Mouse (Mus musculus) G1E (cell line): Measurements from ENCODE around the gene Prss29.

Experiments used
- CTCF ChIP-seq: IDR thresholded peaks from 2 replicates; pipeline ENCODE4 v1.5.1; 2012; ENCODE audit warnings: low read depth, low read length, inconsistent platforms, mixed read lengths
- GATA1 ChIP-seq: IDR thresholded peaks from 2 replicates; pipeline ENCODE4 v1.6.1; 2012; ENCODE audit warnings: borderline replicate concordance, low read length, inconsistent platforms, mixed read lengths
- GATA2 ChIP-seq: IDR thresholded peaks from 2 replicates; pipeline ENCODE4 v1.6.1; 2012; ENCODE audit warnings: low read depth, low read length, inconsistent platforms, borderline replicate concordance
- TAL1 ChIP-seq: conservative IDR thresholded peaks from 2 replicates; pipeline ENCODE4 v1.6.1; 2012; ENCODE audit warnings: low read depth, low read length, inconsistent platforms, mixed read lengths

- TF ChIP-seq CTCF (no peak), GATA2 (no peak), GATA1 (no peak), TAL1 (no peak)
Observed at GRCm38 (mm10) chr17:25341490-25341889, 23.0 kb downstream of the Prss29 start.
